Mouse (Mus musculus) T-cell, adult 66 days (primary cell): ENCODE measurements around the gene Steap1. TPM values are rescaled to one million over a fixed set of nuclear protein-coding genes. Genes with fewer than 3 reads are reported as not detected.

Experiments used
- total RNA-seq, 2 experiments: library from RNA; stranded (reverse); gene quantifications; 3 replicates in 1 of 2; 4 replicates in 1 of 2; pipeline ENCODE4 v1.2.4; 2023

The Steap1 gene
- not detected for total RNA-seq

GRCm38 (mm10) chr5:5748866-5749682, at the start of gene Steap1:
Gene Steap1 (minus strand): TSS chr5:5749326.

GRCm38 (mm10) chr5:5693956-5694653, 55.0 kb downstream of the Steap1 start, which contains the start of gene Steap2:
Gene Steap2 (minus strand): TSS chr5:5694578.

Other genes starting within 250 kb of the Steap1 start
- gene Cldn12, start 234.4 kb downstream of the Steap1 start, total RNA-seq: 1 to 10 TPM; 1.3 to 1.4 TPM
- gene Gtpbp10, start 189.8 kb downstream of the Steap1 start, total RNA-seq: 10 to 100 TPM; 18.0 to 23.1 TPM
- gene Gm8773, start 175.5 kb downstream of the Steap1 start, total RNA-seq: not detected
- gene Cfap69, start 85.1 kb downstream of the Steap1 start, total RNA-seq: not detected
- not detected for gene Steap2, start 54.7 kb downstream of the Steap1 start, total RNA-seq